In the genomic region with DNA sequence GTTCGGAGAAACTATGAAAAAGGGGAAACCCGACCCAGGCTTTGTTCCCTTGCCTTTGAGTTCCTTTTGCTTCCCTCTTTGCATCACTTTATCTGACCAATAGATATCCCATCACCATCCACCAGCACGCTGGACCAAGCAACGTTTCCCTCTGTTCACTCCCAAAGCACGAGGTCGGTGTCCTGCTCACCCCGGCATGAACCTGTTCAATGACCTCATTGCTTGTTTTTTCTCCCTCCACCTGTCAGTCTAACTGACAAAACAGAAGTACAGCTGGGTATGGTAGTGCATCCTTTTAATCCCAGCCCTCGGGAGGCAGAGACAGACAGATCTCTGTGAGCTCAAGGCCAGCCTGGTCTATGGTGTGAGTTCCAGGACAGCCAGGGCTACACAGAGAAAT, we compare ENCODE assay signal across 28 mouse cellular contexts.
"Had no signal": no experiment of that assay in that cellular context is flagged by ENCODE, and none has a peak within 500 bp of the region (broad histone marks: within the 10 kb centered on the region; RNA-seq: fewer than 3 reads in every experiment).

No protein-coding gene starts in this region.

- H3K27me3 ChIP-seq: embryonic facial prominence, embryonic 12.5 days; embryonic facial prominence, embryonic 13.5 days; embryonic facial prominence, embryonic 15.5 days; forebrain, embryonic 12.5 days; forebrain, embryonic 13.5 days; forebrain, embryonic 15.5 days had no signal

- H3K4me1 ChIP-seq: embryonic facial prominence, embryonic 12.5 days; embryonic facial prominence, embryonic 13.5 days; embryonic facial prominence, embryonic 15.5 days; forebrain, embryonic 13.5 days; forebrain, embryonic 15.5 days had no signal

- H3K9me3 ChIP-seq: embryonic facial prominence, embryonic 13.5 days; embryonic facial prominence, embryonic 15.5 days had no signal

- ATAC-seq: forebrain, embryonic 13.5 days; forebrain, embryonic 14.5 days; forebrain, embryonic 15.5 days; forebrain, embryonic 16.5 days; forebrain, postnatal 0 days had no signal

- H3K36me3 ChIP-seq: embryonic facial prominence, embryonic 12.5 days; embryonic facial prominence, embryonic 13.5 days; embryonic facial prominence, embryonic 15.5 days; forebrain, embryonic 15.5 days had no signal

- DNase-seq: cerebellum, adult 2 months; cerebellum, adult 8-10 months; cerebellum, adult 9-10 months; cerebellum, adult 9-11 months; cerebellum, postnatal 10 days; cerebellum, postnatal 14 days; cerebellum, postnatal 25 days; cerebellum, postnatal 36 days; embryo, embryonic 11 days; forebrain, postnatal 0 days; gastrocnemius, adult 2 months; gastrocnemius, postnatal 10 days; gastrocnemius, postnatal 14 days; gastrocnemius, postnatal 25 days; gastrocnemius, postnatal 36 days; heart, adult 11 months; heart, adult 18-20 months had no signal

- H3K27ac ChIP-seq: embryonic facial prominence, embryonic 10.5 days; embryonic facial prominence, embryonic 12.5 days; embryonic facial prominence, embryonic 13.5 days; embryonic facial prominence, embryonic 15.5 days; forebrain, embryonic 10.5 days; forebrain, embryonic 12.5 days; forebrain, embryonic 13.5 days; forebrain, embryonic 15.5 days; gastrocnemius, adult 2 months had no signal

- H3K9ac ChIP-seq: embryonic facial prominence, embryonic 12.5 days; embryonic facial prominence, embryonic 13.5 days; embryonic facial prominence, embryonic 15.5 days; forebrain, embryonic 12.5 days; forebrain, embryonic 13.5 days; forebrain, embryonic 15.5 days; forebrain, postnatal 0 days had no signal

- H3K4me3 ChIP-seq: embryonic facial prominence, embryonic 10.5 days; embryonic facial prominence, embryonic 12.5 days; embryonic facial prominence, embryonic 13.5 days; embryonic facial prominence, embryonic 15.5 days; erythroblast, embryonic 14.5 days; forebrain, embryonic 10.5 days; forebrain, embryonic 12.5 days; forebrain, embryonic 13.5 days; forebrain, embryonic 15.5 days; gastrocnemius, adult 2 months had no signal

- H3K4me2 ChIP-seq: embryonic facial prominence, embryonic 12.5 days; embryonic facial prominence, embryonic 13.5 days; embryonic facial prominence, embryonic 15.5 days; forebrain, embryonic 12.5 days; forebrain, embryonic 13.5 days; forebrain, embryonic 15.5 days had no signal
